Mouse (Mus musculus) hindbrain, embryonic 13.5 days (tissue): ENCODE measurements around the gene Thpo. TPM values are rescaled to one million over a fixed set of nuclear protein-coding genes. Genes with fewer than 3 reads are reported as not detected.

Source experiments
- ATAC-seq: fragments of 200-750 bp; cut with Nextera tagmentation; 2 replicates; pipeline ENCODE4 v1.8.0; 2017; ENCODE audit warnings: moderate TSS enrichment; ENCODE audit not compliant: low FRiP score
- H3K27ac ChIP-seq: fragments of 300-500 bp; sonication (generic); 2 replicates; pipeline ENCODE4 v1.5.1; 2015; ENCODE audit warnings: inconsistent platforms, mild to moderate bottlenecking, moderate library complexity
- H3K27me3 ChIP-seq: fragments of 300-500 bp; sonication (generic); 2 replicates; pipeline ENCODE4 v1.6.1; 2015; ENCODE audit warnings: mild to moderate bottlenecking, inconsistent platforms
- H3K36me3 ChIP-seq: fragments of 300-500 bp; sonication (generic); 2 replicates; pipeline ENCODE4 v1.6.1; 2015; ENCODE audit warnings: mild to moderate bottlenecking, inconsistent platforms
- H3K4me1 ChIP-seq: fragments of 300-500 bp; sonication (generic); replicated peaks from 2 replicates; pipeline ENCODE4 v1.6.1; 2015; ENCODE audit warnings: inconsistent platforms
- H3K4me2 ChIP-seq: fragments of 300-500 bp; sonication (generic); 2 replicates; pipeline ENCODE4 v1.6.1; 2015; ENCODE audit warnings: inconsistent platforms, mild to moderate bottlenecking, moderate library complexity
- H3K4me3 ChIP-seq: fragments of 300-500 bp; sonication (generic); 2 replicates; pipeline ENCODE4 v1.5.1; 2015; ENCODE audit warnings: mild to moderate bottlenecking, inconsistent platforms
- H3K9ac ChIP-seq: fragments of 300-500 bp; sonication (generic); 2 replicates; pipeline ENCODE4 v1.6.1; 2015; ENCODE audit warnings: mild to moderate bottlenecking, inconsistent platforms
- H3K9me3 ChIP-seq: fragments of 300-500 bp; sonication (generic); 2 replicates; pipeline ENCODE4 v1.6.1; 2016; ENCODE audit warnings: inconsistent platforms
- WGBS: fragments of 180-500 bp; shearing (Covaris S2); methylation state at CpG from one replicate; pipeline ENCODE4 v1.1.7; 2015; 5-methylcytosine and 5-hydroxymethylcytosine counted together
- polyA plus RNA-seq: library from polyadenylated mRNA; unstranded; fragments of >200 nt; fragmentation: Nextera tagmentation; extraction: Ambion mirVana; gene quantifications from 2 replicates; pipeline ENCODE4 v1.2.1, GENCODE M21; 2015

Gene Thpo
- 0.88 and 1.1 TPM in 2 replicates for polyA plus RNA-seq

DNA sequence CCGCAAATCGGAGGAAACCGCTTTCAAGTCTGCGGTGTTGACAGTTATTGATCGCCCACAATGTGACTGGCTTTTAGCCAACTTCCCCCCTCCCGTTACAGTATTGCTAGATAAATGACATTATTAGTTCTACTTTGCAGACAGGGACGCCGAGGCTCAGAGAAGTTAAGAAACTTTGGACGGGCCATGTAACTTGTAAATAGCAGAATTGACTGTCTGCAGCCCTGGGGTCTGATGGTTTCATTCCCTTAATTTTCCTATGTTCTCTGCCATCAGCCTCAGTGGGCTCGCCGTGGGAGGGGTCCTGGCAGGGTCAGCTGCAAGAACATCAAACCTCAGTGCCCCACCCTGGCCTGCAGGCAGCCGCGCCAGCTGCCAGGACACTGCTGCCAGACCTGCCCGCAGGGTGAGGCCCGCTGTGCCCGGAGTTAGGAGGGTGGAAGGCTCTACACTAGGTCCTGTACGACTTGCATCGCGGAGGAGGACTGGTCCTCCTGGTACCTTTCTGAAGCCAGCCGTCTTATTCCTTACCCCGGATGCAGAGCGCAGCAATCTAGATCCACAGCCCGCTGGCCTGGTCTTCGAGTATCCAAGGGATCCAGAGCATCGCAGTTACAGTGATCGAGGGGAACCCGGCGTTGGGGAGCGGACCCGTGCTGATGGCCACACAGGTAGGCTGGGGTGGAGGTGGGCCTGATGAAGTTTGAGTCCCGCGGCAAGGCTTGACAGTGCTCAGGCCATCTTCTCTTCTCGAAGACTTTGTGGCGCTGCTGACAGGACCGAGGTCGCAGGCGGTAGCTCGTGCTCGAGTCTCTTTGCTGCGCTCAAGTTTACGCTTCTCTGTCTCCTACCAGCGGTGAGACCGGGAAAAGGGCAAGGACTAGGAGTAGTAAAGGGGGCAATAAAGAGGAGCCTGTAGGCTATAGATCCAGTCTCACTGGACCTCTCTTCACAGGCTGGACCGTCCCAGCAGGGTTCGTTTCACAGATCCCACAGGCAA is at the start of gene Thpo:
Gene Thpo, minus strand, starts transcription at position 781 of the 1,000 bp plus-strand sequence.
- peak within 1 kb of the TSS; percentile 88 for H3K27ac ChIP-seq
- peaks cover 30% of the 10 kb centered on the region for H3K36me3 ChIP-seq
- no peak for ATAC-seq
- peak within 1 kb of the TSS; percentile 72 for H3K4me3 ChIP-seq
- H3K9me3 ChIP-seq: no peaks in the 10 kb centered on the region
- H3K9ac ChIP-seq: peak within 1 kb of the TSS; percentile 89
- H3K4me1 ChIP-seq: peaks cover 25% of the 10 kb centered on the region
- 4% methylated on average over 45 of the region's 45 CpGs for WGBS
- peaks cover 40% of the 10 kb centered on the region for H3K27me3 ChIP-seq
- peak within 1 kb of the TSS; percentile 96 for H3K4me2 ChIP-seq

DNA sequence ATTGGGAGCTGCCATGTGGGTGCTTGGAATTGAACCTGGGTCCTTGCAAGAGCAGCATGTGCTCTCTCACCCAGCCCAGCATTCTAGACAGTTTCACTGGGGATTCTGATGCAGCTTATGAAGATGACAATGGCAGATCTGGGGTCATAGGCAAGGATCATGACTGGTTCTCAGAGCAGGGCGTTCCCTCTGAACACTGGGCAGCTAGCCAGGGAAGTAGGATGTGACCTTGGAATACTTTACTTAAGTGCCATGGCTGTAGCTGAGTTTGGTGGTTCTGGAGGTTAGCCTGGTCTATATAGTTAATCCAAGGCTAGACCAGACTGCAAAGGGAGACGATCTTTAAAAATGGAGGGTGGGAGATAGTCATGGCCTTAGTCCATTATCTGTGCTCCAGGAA is 49.6 kb upstream of the Thpo start:
- no peaks in the 10 kb centered on the region for H3K9me3 ChIP-seq
- no peaks in the 10 kb centered on the region for H3K36me3 ChIP-seq
- ATAC-seq: no peak
- H3K27me3 ChIP-seq: no peaks in the 10 kb centered on the region
- H3K9ac ChIP-seq: no peak overlapping the region
- H3K4me1 ChIP-seq: no peaks in the 10 kb centered on the region
- H3K4me2 ChIP-seq: no peak overlapping the region
- no peak overlapping the region for H3K4me3 ChIP-seq
- WGBS: 91% methylated on average over 2 of the region's 2 CpGs
- no peak overlapping the region for H3K27ac ChIP-seq

- H3K27me3 ChIP-seq: no peaks in the 10 kb centered on the region
- H3K27ac ChIP-seq: no peak overlapping the region
- H3K9me3 ChIP-seq: no peaks in the 10 kb centered on the region
- no peaks in the 10 kb centered on the region for H3K4me1 ChIP-seq
- H3K9ac ChIP-seq: no peak overlapping the region
- ATAC-seq: no peak
- no peak overlapping the region for H3K4me3 ChIP-seq
- H3K4me2 ChIP-seq: no peak overlapping the region
- 79% methylated on average over 4 of the region's 4 CpGs for WGBS
- H3K36me3 ChIP-seq: no peaks in the 10 kb centered on the region
These were observed 46.9 kb upstream of the Thpo start for GRCm38 (mm10) chr16:20781101-20781630.

DNA sequence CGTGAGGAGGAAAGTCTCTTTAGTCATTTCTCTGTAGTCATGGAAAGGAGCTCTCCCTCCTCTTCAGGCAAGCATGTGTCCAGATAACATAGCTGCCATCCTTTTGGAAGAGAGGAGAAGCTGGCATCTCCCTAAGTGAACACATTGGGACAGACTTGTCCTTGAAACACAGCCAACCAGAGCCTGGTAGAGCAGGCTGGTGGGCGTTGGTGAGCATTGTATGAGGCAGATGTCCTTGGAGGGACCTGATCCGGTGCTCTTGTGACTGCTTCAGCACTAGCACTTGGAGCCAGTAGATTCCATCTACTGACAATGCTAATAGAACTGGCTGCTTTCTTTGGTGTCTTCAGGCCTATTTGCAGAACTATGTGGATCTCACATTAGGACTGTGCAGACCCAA is 45.5 kb upstream of the Thpo start:
- ATAC-seq: no peak
- no peak overlapping the region for H3K27ac ChIP-seq

GRCm38 (mm10) chr16:20775021-20775420 is 40.7 kb upstream of the Thpo start:
- no peaks in the 10 kb centered on the region for H3K27me3 ChIP-seq
- H3K4me2 ChIP-seq: no peak overlapping the region
- no peak overlapping the region for H3K9ac ChIP-seq
- H3K27ac ChIP-seq: no peak overlapping the region
- H3K9me3 ChIP-seq: no peaks in the 10 kb centered on the region; the same call in 1 of the 2 replicates
- ATAC-seq: no peak
- H3K4me1 ChIP-seq: no peaks in the 10 kb centered on the region
- no peaks in the 10 kb centered on the region for H3K36me3 ChIP-seq
- WGBS: 78% methylated on average over 5 of the region's 5 CpGs
- no peak overlapping the region for H3K4me3 ChIP-seq

More for the DNA sequence above, 45.5 kb upstream of the Thpo start:
- WGBS: 90% methylated on average over 3 of the region's 3 CpGs
- no peak overlapping the region for H3K9ac ChIP-seq
- H3K4me1 ChIP-seq: no peaks in the 10 kb centered on the region
- no peaks in the 10 kb centered on the region for H3K36me3 ChIP-seq
- no peaks in the 10 kb centered on the region for H3K27me3 ChIP-seq
- H3K4me2 ChIP-seq: no peak overlapping the region
- H3K9me3 ChIP-seq: no peaks in the 10 kb centered on the region
- H3K4me3 ChIP-seq: no peak overlapping the region

DNA sequence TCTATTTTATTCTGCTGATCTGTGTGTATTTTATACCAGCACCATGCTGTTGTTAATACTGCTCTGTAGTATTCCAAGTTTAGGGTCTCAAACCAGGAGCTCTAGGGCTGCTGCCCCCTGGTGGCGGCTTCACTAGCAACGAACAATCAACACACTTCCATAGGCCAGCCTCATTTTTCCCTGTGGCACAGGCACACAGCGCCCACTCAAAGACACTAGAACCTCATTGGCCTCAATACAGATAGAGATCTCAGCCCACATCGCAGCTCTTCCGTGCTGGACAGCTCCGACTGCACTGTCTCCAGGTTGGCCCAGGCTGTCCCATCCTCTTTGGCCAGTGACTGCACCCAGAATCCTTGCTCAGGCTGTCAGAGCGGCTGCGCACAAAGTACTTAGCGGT is 30.9 kb upstream of the Thpo start:
- WGBS: 49% methylated on average over 9 of the region's 9 CpGs
- no peaks in the 10 kb centered on the region for H3K9me3 ChIP-seq
- H3K36me3 ChIP-seq: no peaks in the 10 kb centered on the region
- H3K27ac ChIP-seq: no peak overlapping the region
- no peak overlapping the region for H3K9ac ChIP-seq
- H3K4me2 ChIP-seq: no peak overlapping the region
- no peaks in the 10 kb centered on the region for H3K4me1 ChIP-seq
- H3K27me3 ChIP-seq: no peaks in the 10 kb centered on the region
- ATAC-seq: no peak
- H3K4me3 ChIP-seq: no peak overlapping the region

- Histone ChIP-seq H3K36me3 (no peaks in the 10 kb centered on the region), H3K27me3 (no peaks in the 10 kb centered on the region), H3K4me2 (no peak overlapping the region), H3K9ac (no peak overlapping the region), H3K27ac (no peak overlapping the region), H3K4me1 (no peaks in the 10 kb centered on the region), H3K4me3 (no peak overlapping the region), H3K9me3 (no peaks in the 10 kb centered on the region)
- no peak for ATAC-seq
- 14% methylated on average over 3 of the region's 3 CpGs for WGBS
These were observed 27.4 kb upstream of the Thpo start for GRCm38 (mm10) chr16:20761681-20762080.

DNA sequence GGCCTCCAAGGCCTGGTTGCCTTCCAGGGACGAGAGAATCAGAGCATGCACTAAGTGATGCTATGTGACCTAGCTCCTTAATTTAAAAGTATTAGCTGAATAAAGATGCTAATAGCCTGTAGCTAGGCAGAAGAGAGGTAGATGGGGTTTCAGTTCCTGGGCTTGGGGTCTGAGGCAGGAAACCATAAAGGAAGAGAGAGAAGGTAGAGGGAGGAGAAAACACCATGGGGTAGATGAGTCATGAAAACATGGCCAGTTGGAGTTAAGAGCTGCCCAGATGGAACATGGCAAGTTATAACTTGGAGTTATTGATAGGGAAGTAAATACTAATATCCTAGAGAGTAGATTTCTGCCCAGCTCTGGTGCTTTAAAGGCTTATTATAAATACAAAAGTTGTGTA is 23.1 kb upstream of the Thpo start:
- ATAC-seq: no peak
- H3K27ac ChIP-seq: no peak overlapping the region
- H3K4me2 ChIP-seq: no peak overlapping the region
- no peak overlapping the region for H3K9ac ChIP-seq
- WGBS: 70% methylated on average over 1 of the region's 1 CpGs
- no peaks in the 10 kb centered on the region for H3K9me3 ChIP-seq
- H3K4me3 ChIP-seq: no peak overlapping the region
- H3K27me3 ChIP-seq: no peaks in the 10 kb centered on the region
- H3K4me1 ChIP-seq: no peaks in the 10 kb centered on the region
- no peaks in the 10 kb centered on the region for H3K36me3 ChIP-seq

- no peak overlapping the region for H3K9ac ChIP-seq
- no peak overlapping the region for H3K4me3 ChIP-seq
- H3K27me3 ChIP-seq: no peaks in the 10 kb centered on the region
- H3K4me1 ChIP-seq: no peaks in the 10 kb centered on the region
- H3K27ac ChIP-seq: no peak overlapping the region
- no peaks in the 10 kb centered on the region for H3K9me3 ChIP-seq
- ATAC-seq: no peak
- no peaks in the 10 kb centered on the region for H3K36me3 ChIP-seq
- H3K4me2 ChIP-seq: no peak overlapping the region
- WGBS: 94% methylated on average over 5 of the region's 5 CpGs
These were observed 21.7 kb upstream of the Thpo start for GRCm38 (mm10) chr16:20756052-20756451.

DNA sequence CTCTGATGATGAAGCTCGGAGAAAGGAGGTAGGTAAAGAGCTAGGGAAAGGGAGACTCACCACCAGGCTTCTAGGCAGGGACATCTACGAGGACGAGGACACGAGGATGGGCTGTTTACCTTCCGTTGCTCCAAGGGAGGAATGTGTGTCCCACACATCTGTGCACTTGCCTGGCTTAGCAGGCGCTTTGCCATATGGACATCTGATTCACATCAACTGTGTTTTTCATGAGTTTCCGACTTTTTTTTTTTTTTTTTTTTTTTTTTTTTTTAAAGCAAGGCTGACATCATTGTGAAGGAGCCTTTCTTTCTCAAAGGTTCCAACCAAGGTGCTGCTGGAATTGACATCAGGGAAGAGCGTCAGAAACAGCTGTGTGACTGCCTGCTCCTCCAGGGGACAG is 16.2 kb upstream of the Thpo start:
- no peak overlapping the region for H3K4me2 ChIP-seq
- no peak overlapping the region for H3K4me3 ChIP-seq
- no peak overlapping the region for H3K27ac ChIP-seq
- H3K4me1 ChIP-seq: no peaks in the 10 kb centered on the region
- no peaks in the 10 kb centered on the region for H3K36me3 ChIP-seq
- ATAC-seq: no peak
- H3K9ac ChIP-seq: no peak overlapping the region
- no peaks in the 10 kb centered on the region for H3K27me3 ChIP-seq
- 62% methylated on average over 8 of the region's 8 CpGs for WGBS
- no peaks in the 10 kb centered on the region for H3K9me3 ChIP-seq

GRCm38 (mm10) chr16:20746641-20747040 is 12.3 kb upstream of the Thpo start:
- WGBS: 76% methylated on average over 6 of the region's 6 CpGs
- Histone ChIP-seq H3K4me2 (no peak overlapping the region), H3K9ac (no peak overlapping the region), H3K4me1 (no peaks in the 10 kb centered on the region), H3K4me3 (no peak overlapping the region), H3K9me3 (no peaks in the 10 kb centered on the region), H3K36me3 (peaks cover 5% of the 10 kb centered on the region), H3K27ac (no peak overlapping the region), H3K27me3 (no peaks in the 10 kb centered on the region)
- no peak for ATAC-seq

DNA sequence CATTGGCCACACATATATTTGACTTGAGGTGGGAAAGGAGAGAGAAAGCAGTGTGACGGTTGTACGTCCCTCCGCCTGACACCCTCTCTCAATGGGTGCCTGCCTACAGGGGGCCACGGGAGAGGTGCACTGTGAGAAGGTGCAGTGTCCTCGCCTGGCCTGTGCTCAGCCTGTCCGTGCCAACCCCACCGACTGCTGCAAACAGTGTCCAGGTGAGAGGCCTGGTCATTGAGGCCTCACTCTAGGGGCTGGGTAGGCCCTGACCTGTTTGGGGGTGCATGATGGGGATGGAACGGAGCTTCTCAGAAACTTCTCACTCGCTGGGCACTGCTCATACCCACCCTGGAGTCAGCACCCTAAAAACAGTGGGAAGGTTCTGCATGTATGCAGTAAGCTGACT is 5.5 kb upstream of the Thpo start:
- peaks cover under 1% of the 10 kb centered on the region; the same call in 1 of the 2 replicates for H3K4me1 ChIP-seq

More for the DNA sequence above, 5.5 kb upstream of the Thpo start:
- Histone ChIP-seq H3K9me3 (no peaks in the 10 kb centered on the region), H3K27me3 (peaks cover 26% of the 10 kb centered on the region), H3K4me3 (no peak overlapping the region), H3K4me2 (no peak overlapping the region), H3K9ac (no peak overlapping the region), H3K27ac (no peak overlapping the region), H3K36me3 (peaks cover 42% of the 10 kb centered on the region)
- WGBS: 93% methylated on average over 9 of the region's 9 CpGs
- no peak for ATAC-seq
